Mouse (Mus musculus) embryo, embryonic 11.5 days (tissue): ENCODE data around the gene Olfr1028.

ENCODE experiments used
- DNase-seq: peaks from one replicate; pipeline ENCODE4 v3.0.0-alpha.2; 2012; ENCODE audit warnings: low read depth, low spot score

Gene Olfr1028

GRCm38 (mm10) chr2:85950137-85950536, at the start of gene Olfr1028:
Gene Olfr1028, plus strand, starts transcription at chr2:85950437.
- DNase-seq, result no peak

DNA sequence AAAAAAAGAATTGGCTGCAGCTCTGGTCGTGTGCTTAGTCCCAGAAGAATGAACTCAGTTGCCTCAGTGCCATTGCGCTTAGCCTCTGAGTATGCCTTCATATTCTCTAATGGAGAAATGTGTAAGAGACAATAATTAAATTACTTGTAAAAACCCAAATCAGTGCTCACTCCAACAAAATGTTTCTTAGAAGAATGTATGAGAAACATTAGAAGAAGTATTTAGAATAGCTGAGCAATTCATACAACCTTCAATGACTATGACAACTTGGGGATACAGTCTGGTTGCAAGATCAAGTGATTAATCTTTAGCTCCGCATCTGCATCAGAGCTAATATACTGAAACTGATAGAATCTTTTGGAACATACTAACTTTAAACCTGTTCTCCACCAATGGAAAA, 45.3 kb upstream of the Olfr1028 start, which contains the start of gene Olfr1024:
Gene Olfr1024 (minus strand): TSS at position 101 of the 400 bp plus-strand sequence.
- DNase-seq, result no peak

- DNase-seq, result no peak
These were observed 37.0 kb upstream of the Olfr1028 start for GRCm38 (mm10) chr2:85913197-85913596.

DNA sequence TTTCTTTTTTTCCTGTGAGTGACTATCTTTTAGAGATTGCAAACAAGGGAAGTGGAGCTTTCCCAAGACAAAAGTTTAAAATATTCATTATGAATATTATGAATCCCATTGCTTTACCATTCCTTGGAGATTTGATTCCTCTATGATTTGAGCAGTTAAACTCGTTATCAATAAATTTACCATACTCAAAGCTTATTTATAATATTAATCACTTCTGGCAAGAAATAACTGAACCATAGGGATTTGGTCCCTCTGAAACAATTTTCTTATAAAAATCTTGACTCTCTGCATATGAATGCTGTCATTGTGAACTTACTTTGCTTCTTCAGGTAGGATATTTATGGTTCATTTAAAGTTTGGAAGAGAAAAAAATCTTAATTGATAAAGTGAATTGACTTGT, 35.3 kb upstream of the Olfr1028 start, which contains the start of gene Olfr1025-ps1:
Gene Olfr1025-ps1 (plus strand): TSS at position 301 of the 400 bp plus-strand sequence.
- no peak for DNase-seq

DNA sequence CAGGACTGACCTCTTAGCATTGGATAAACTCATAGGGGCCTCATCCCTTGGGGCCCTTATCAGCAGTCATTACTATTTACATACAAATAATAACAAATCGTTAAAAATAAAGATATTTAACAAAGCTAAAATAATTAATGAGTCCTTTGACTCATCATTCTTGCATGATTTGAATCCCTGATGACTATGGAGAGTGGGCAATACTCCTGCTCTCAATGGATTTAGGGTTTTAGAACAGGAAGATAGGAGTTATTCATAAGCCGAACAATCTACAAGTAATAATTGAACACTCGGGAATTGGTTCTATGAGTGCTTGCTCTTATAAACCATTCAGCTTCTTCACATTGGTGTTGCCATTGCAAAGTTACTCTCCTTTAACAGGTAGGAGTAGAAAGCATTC, 29.0 kb upstream of the Olfr1028 start, which contains the start of gene Olfr1026:
Gene Olfr1026 (plus strand): TSS at position 301 of the 400 bp plus-strand sequence.
- DNase-seq, result no peak

- DNase-seq, result no peak
These were observed 23.4 kb downstream of the Olfr1028 start, which contains the start of gene Olfr1029 for GRCm38 (mm10) chr2:85973595-85973994. Gene Olfr1029, plus strand, starts transcription at chr2:85973895.

DNA sequence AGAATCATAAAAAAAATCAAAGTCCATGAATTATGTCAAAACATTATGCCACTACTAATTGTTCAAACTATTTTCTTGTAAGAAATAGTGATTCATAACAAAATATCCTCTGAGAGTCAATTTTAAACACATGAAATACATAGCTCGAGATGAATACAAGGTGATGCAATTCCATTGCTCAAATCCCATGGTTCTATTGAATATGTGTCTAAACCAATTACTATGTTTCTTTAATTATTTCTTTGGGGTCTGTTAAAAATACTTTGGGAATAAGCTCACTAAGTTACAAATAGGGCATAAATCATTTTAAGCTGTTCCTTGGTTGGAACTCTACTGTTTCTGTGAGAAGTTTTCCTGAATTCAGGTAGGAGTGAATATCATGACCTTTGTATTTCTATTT, 28.7 kb downstream of the Olfr1028 start, which contains the start of gene Olfr1030:
Gene Olfr1030 (plus strand): TSS at position 301 of the 400 bp plus-strand sequence.
- DNase-seq, result no peak

DNA sequence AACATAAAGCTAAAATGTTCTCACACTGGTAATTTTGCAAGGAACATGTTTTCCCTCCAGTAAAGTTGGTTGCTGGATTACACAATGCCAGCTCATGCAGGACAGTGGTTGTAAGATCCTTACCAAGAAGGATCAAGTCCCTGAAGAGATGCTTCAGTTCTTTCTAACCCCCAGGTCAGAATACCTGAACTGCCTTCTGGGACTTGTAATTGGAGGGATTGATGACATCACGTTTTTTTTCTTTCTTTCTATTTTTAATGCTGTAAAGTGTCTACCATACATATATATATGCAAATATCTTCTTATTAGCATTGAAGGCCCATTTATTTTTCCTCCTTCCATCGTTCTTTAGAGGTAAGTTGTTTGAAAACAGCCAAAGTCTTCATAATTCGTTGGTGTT, 39.8 kb downstream of the Olfr1028 start, which contains the start of gene Olfr1031:
Gene Olfr1031 (plus strand): TSS at position 301 of the 400 bp plus-strand sequence.
- no peak for DNase-seq
